9 mouse cellular contexts compared by ENCODE assay signal in genomic region chr7:70368268-70368655, GRCm38 (mm10). TPM values are rescaled to one million over a fixed set of nuclear protein-coding genes. Genes with fewer than 3 reads are reported as not detected.
A peak's percentile ranks its signal among the peaks of the same experiment; 100 is the strongest.
DNase-seq lines count a peak whose midpoint lies in the region; ATAC-seq lines count a peak whose summit lies in the region.
"Had no signal": no experiment of that assay in that cellular context is flagged by ENCODE, and none has a peak within 500 bp of the region (broad histone marks: within the 10 kb centered on the region; RNA-seq: fewer than 3 reads in every experiment).

No protein-coding gene starts in this region.

- peak overlapping the region; percentile 86 for H3K27ac ChIP-seq in lung, embryonic 16.5 days (ENCODE audit: low read length)
- H3K27ac ChIP-seq in forebrain, embryonic 12.5 days: peak overlapping the region; percentile 93
- H3K27ac ChIP-seq in limb, embryonic 11.5 days (replicated peaks; ENCODE audit: low read depth, low read length): no peak overlapping the region
- peak overlapping the region; percentile 86 for H3K27ac ChIP-seq in stomach, embryonic 14.5 days (ENCODE audit: low read length)
- H3K27ac ChIP-seq: liver, embryonic 15.5 days had no signal

- no peak for DNase-seq in lung, postnatal 36 days
- DNase-seq in limb, embryonic 11.5 days (ENCODE audit: low spot score): no peak
- no peak for DNase-seq in frontal cortex, postnatal 14 days (ENCODE audit: low spot score in 2 of 2)
- no peak for DNase-seq in testis, postnatal 14 days (ENCODE audit: low spot score)
- DNase-seq: right cerebral cortex, adult 18-20 months had no signal

- H3K9ac ChIP-seq in lung, embryonic 16.5 days (ENCODE audit: low read length): peak overlapping the region; percentile 62
- H3K9ac ChIP-seq in forebrain, embryonic 12.5 days: peak overlapping the region; percentile 47; the same call in 1 of the 2 replicates
- H3K9ac ChIP-seq in limb, embryonic 11.5 days (ENCODE audit: low read length): no peak overlapping the region
- peak overlapping the region; percentile 56; the same call in 1 of the 2 replicates for H3K9ac ChIP-seq in stomach, embryonic 14.5 days (replicated peaks; ENCODE audit: low read depth, low read length)
- H3K9ac ChIP-seq: liver, embryonic 15.5 days had no signal

- H3K9me3 ChIP-seq in lung, embryonic 16.5 days (ENCODE audit: control insufficient read depth, low read length): no peaks in the 10 kb centered on the region
- H3K9me3 ChIP-seq in forebrain, embryonic 12.5 days: no peaks in the 10 kb centered on the region
- no peaks in the 10 kb centered on the region for H3K9me3 ChIP-seq in limb, embryonic 11.5 days (ENCODE audit: control insufficient read depth, low read length)
- no peaks in the 10 kb centered on the region for H3K9me3 ChIP-seq in stomach, embryonic 14.5 days (ENCODE audit: control insufficient read depth, low read depth, low read length)
- H3K9me3 ChIP-seq: liver, embryonic 15.5 days had no signal

- ATAC-seq in lung, embryonic 16.5 days (ENCODE audit: low read depth): no peak
- no peak for ATAC-seq in forebrain, embryonic 12.5 days (ENCODE audit: low FRiP score)
- ATAC-seq in limb, embryonic 11.5 days (ENCODE audit: insufficient number of reproducible peaks, low FRiP score, low TSS enrichment, low read depth): no peak
- ATAC-seq in stomach, embryonic 14.5 days (ENCODE audit: insufficient number of reproducible peaks, insufficient read depth, low FRiP score, low read depth): no peak

- H3K36me3 ChIP-seq in lung, embryonic 16.5 days (ENCODE audit: control insufficient read depth, insufficient read depth, low read length): no peaks in the 10 kb centered on the region
- no peaks in the 10 kb centered on the region for H3K36me3 ChIP-seq in forebrain, embryonic 12.5 days (replicated peaks)
- H3K36me3 ChIP-seq in limb, embryonic 11.5 days (ENCODE audit: control insufficient read depth, insufficient read depth, low read length): no peaks in the 10 kb centered on the region
- H3K36me3 ChIP-seq in stomach, embryonic 14.5 days (ENCODE audit: control insufficient read depth, insufficient read depth, low read length): no peaks in the 10 kb centered on the region
- H3K36me3 ChIP-seq: liver, embryonic 15.5 days had no signal

- H3K4me2 ChIP-seq in lung, embryonic 16.5 days (ENCODE audit: low read depth, low read length): peak overlapping the region; percentile 96
- peak overlapping the region; percentile 61 for H3K4me2 ChIP-seq in forebrain, embryonic 12.5 days
- peak overlapping the region; percentile 60 for H3K4me2 ChIP-seq in limb, embryonic 11.5 days (ENCODE audit: low read depth, severe bottlenecking)
- peak overlapping the region; percentile 82 for H3K4me2 ChIP-seq in stomach, embryonic 14.5 days (replicated peaks; ENCODE audit: low read depth, low read length)

- 35% methylated on average over 6 of the region's 6 CpGs for WGBS in lung, embryonic 16.5 days
- WGBS in forebrain, embryonic 12.5 days: 5% methylated on average over 6 of the region's 6 CpGs
- WGBS in limb, embryonic 11.5 days: 20% methylated on average over 6 of the region's 6 CpGs
- WGBS in stomach, embryonic 14.5 days: 26% methylated on average over 6 of the region's 6 CpGs

- peaks cover 9% of the 10 kb centered on the region for H3K4me1 ChIP-seq in lung, embryonic 16.5 days (replicated peaks; ENCODE audit: control insufficient read depth, insufficient read depth, low read length)
- peaks cover 26% of the 10 kb centered on the region for H3K4me1 ChIP-seq in forebrain, embryonic 12.5 days
- peaks cover 23% of the 10 kb centered on the region for H3K4me1 ChIP-seq in limb, embryonic 11.5 days (ENCODE audit: control insufficient read depth, insufficient read depth, low read length)
- H3K4me1 ChIP-seq in stomach, embryonic 14.5 days (ENCODE audit: control insufficient read depth, insufficient read depth, low read length): peaks cover 6% of the 10 kb centered on the region; the same call in 1 of the 2 replicates
- H3K4me1 ChIP-seq: liver, embryonic 15.5 days had no signal

- peak overlapping the region; percentile 72 for H3K4me3 ChIP-seq in lung, embryonic 16.5 days (ENCODE audit: low read length)
- H3K4me3 ChIP-seq in forebrain, embryonic 12.5 days (replicated peaks): peak overlapping the region; percentile 54
- H3K4me3 ChIP-seq in limb, embryonic 11.5 days (ENCODE audit: low read depth, low read length): no peak overlapping the region
- H3K4me3 ChIP-seq in stomach, embryonic 14.5 days (ENCODE audit: low read depth, low read length): peak overlapping the region; percentile 45
- H3K4me3 ChIP-seq: liver, embryonic 15.5 days had no signal

- no peaks in the 10 kb centered on the region for H3K27me3 ChIP-seq in lung, embryonic 16.5 days (ENCODE audit: control insufficient read depth, insufficient read depth, low read depth, low read length)
- peaks cover 63% of the 10 kb centered on the region for H3K27me3 ChIP-seq in forebrain, embryonic 12.5 days
- peaks cover 37% of the 10 kb centered on the region for H3K27me3 ChIP-seq in limb, embryonic 11.5 days (ENCODE audit: control insufficient read depth, insufficient read depth, low read length)
- no peaks in the 10 kb centered on the region for H3K27me3 ChIP-seq in stomach, embryonic 14.5 days (ENCODE audit: control insufficient read depth, insufficient read depth, low read length)

RNA-seq across cellular contexts. Expression of gene Nr2f2, which starts 1.7 kb away (rescaled TPM):
- polyA plus RNA-seq in lung, embryonic 16.5 days (2015; fragmentation: Nextera tagmentation; extraction: Ambion mirVana): 83.5 and 95.7 TPM in 2 replicates
- 129 and 162 TPM in 2 replicates for polyA plus RNA-seq in forebrain, embryonic 12.5 days (2016; fragmentation: Nextera tagmentation; extraction: Ambion mirVana)
- 71.4 and 79.5 TPM in 2 replicates for polyA plus RNA-seq in limb, embryonic 11.5 days (2014; fragmentation: Nextera tagmentation; extraction: Ambion mirVana)
- 106 and 111 TPM in 2 replicates for polyA plus RNA-seq in stomach, embryonic 14.5 days (2014; fragmentation: Nextera tagmentation; extraction: Ambion mirVana)
